Mouse (Mus musculus) T-cell, adult 2 months (primary cell): ENCODE measurements around the gene Pramef6.
"Not testable (repeated sequence)": the region's sequence is repeated elsewhere in the genome, so short reads cannot be mapped to it uniquely, and the experiment has no call there.

Experiments used
- DNase-seq: peaks from one replicate; pipeline ENCODE4 v3.0.0; 2022; ENCODE audit warnings: low spot score

Gene Pramef6

GRCm38 (mm10) chr4:143900280-143900679 lies at the start of gene Pramef6:
Pramef6 (minus strand) TSS chr4:143900380.
- DNase-seq, result not testable (repeated sequence)

- DNase-seq, result not testable (repeated sequence)
These were observed 5.8 kb downstream of the Pramef6 start for GRCm38 (mm10) chr4:143894406-143894805.

- DNase-seq, result not testable (repeated sequence)
These were observed 17.8 kb downstream of the Pramef6 start for GRCm38 (mm10) chr4:143882371-143882770.

- not testable (repeated sequence) for DNase-seq
These were observed 54.0 kb downstream of the Pramef6 start, which contains the start of gene Gm13103 for GRCm38 (mm10) chr4:143846197-143846596. Gm13103 (plus strand) TSS chr4:143846497.
